8 mouse cellular contexts compared by ENCODE assay signal in the genomic region with DNA sequence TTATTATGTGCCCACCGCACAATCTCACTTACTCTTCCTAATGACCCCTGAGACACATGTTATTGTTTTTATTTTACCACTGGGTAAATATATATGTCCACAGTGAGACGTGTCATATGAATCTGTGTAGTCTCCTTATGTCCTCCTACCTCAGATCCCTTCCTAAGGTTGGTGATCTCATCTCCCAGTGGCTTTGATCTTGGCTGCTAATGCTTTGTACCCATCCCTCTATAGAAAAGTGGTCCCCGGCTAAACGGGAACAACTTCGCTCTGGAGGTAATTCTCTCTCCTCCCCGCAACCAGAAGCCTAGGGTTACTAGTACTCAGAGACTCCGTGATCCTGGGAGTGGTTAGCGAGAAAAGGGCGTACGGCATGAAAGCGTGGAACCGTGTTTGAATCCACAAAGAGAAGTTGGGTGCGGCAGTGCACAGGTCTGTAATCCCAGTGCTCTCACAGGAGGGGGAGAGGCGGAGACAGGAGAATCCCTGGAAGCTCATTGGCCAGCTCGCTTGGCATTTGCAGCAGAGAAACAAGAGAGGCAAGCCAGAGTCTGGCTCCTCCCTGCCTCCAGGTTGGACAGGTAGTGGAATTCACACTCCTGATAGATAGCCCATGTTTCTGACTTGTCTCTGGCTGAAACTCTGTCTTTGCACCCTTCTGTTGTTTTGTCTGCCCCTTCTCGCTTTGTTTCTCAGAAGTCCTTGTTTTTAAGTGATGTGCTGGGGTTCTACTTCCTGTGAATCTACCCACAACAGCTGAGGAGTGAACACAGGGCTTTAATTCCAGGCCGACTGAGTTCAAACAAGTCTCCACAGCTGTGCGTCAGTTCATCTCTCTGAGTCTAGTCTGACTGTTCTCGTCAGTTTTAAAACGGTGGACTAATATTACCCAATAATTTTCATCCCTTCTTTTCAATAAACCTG. TPM values are rescaled to one million over a fixed set of nuclear protein-coding genes. Genes with fewer than 3 reads are reported as not detected.
A peak's percentile ranks its signal among the peaks of the same experiment; 100 is the strongest.
DNase-seq lines count a peak whose midpoint lies in the region; ATAC-seq and TF ChIP-seq lines count a peak whose summit lies in the region.

No protein-coding gene starts in this region.

- no peak overlapping the region for H3K4me3 ChIP-seq in spleen, adult 2 months (ENCODE audit: extremely low read depth, insufficient read depth, insufficient read length)
- H3K4me3 ChIP-seq in hindbrain, postnatal 0 days (ENCODE audit: low read length): peak overlapping the region; percentile 19
- 0 out of 2 replicates have a peak overlapping the region, but pooled peaks have one; percentile 11 for H3K4me3 ChIP-seq in liver, embryonic 12.5 days

- no peak for TF ChIP-seq POLR2A in spleen, adult 2 months (IDR thresholded peaks at IDR 0.05; ENCODE audit: low read depth, low read length)

- H3K9me3 ChIP-seq in hindbrain, postnatal 0 days (ENCODE audit: low read length): no peaks in the 10 kb centered on the region
- H3K9me3 ChIP-seq in liver, embryonic 12.5 days (replicated peaks): no peaks in the 10 kb centered on the region

- peak overlapping the region; percentile 41; the same call in 1 of the 2 replicates for H3K9ac ChIP-seq in hindbrain, postnatal 0 days (replicated peaks; ENCODE audit: low read length)
- no peak overlapping the region for H3K9ac ChIP-seq in liver, embryonic 12.5 days

- H3K27ac ChIP-seq in spleen, adult 2 months (ENCODE audit: insufficient read depth, low read length): peak overlapping the region; percentile 44; the same call in 1 of the 2 replicates
- H3K27ac ChIP-seq in hindbrain, postnatal 0 days: peak overlapping the region; percentile 54
- H3K27ac ChIP-seq in liver, embryonic 12.5 days: no peak overlapping the region

- ATAC-seq in hindbrain, postnatal 0 days: peak; percentile 73
- no peak for ATAC-seq in liver, embryonic 12.5 days

- DNase-seq in spleen, adult 2 months (ENCODE audit: low read depth in 1 of 2, low spot score in 2 of 2): no peak
- DNase-seq in spleen, postnatal 14 days (ENCODE audit: low spot score in 2 of 2): no peak
- DNase-seq in embryo, embryonic 10 days (ENCODE audit: low spot score): peak; percentile 73
- peak; percentile 75 for DNase-seq in hindbrain, postnatal 0 days (ENCODE audit: low spot score)
- DNase-seq in neural tube, embryonic 10.5 days (ENCODE audit: extremely low spot score, low spot score): peak; percentile 53
- DNase-seq in adrenal gland, postnatal 14 days: no peak
- DNase-seq in layer of hippocampus, postnatal 14 days (ENCODE audit: low spot score in 2 of 2): no peak

- no peaks in the 10 kb centered on the region for H3K27me3 ChIP-seq in spleen, adult 2 months (ENCODE audit: control insufficient read depth, insufficient read depth, low read length)
- H3K27me3 ChIP-seq in hindbrain, postnatal 0 days (ENCODE audit: insufficient read depth, low read length): no peaks in the 10 kb centered on the region
- H3K27me3 ChIP-seq in liver, embryonic 12.5 days (replicated peaks): peaks cover 34% of the 10 kb centered on the region

- 54% methylated on average over 20 of the region's 20 CpGs for WGBS in spleen, adult 2 months
- 14% methylated on average over 20 of the region's 20 CpGs for WGBS in hindbrain, postnatal 0 days
- whole genome bisulfite sequencing in liver, embryonic 12.5 days (ENCODE audit: insufficient replicate concordance): 18% methylated on average over 20 of the region's 20 CpGs

- H3K4me1 ChIP-seq in spleen, adult 2 months (ENCODE audit: control insufficient read depth, insufficient read depth, insufficient read length): peaks cover 12% of the 10 kb centered on the region; the same call in 1 of the 2 replicates
- peaks cover 9% of the 10 kb centered on the region for H3K4me1 ChIP-seq in hindbrain, postnatal 0 days (ENCODE audit: insufficient read depth, low read length)
- peaks cover 32% of the 10 kb centered on the region for H3K4me1 ChIP-seq in liver, embryonic 12.5 days

- peak overlapping the region; percentile 54 for H3K4me2 ChIP-seq in hindbrain, postnatal 0 days (ENCODE audit: low read depth, low read length)
- H3K4me2 ChIP-seq in liver, embryonic 12.5 days: peak overlapping the region; percentile 40

- H3K36me3 ChIP-seq in spleen, adult 2 months (ENCODE audit: control insufficient read depth, insufficient read depth, low read length): no peaks in the 10 kb centered on the region
- no peaks in the 10 kb centered on the region for H3K36me3 ChIP-seq in hindbrain, postnatal 0 days (ENCODE audit: insufficient read depth, low read length)
- no peaks in the 10 kb centered on the region for H3K36me3 ChIP-seq in liver, embryonic 12.5 days

- no peak for TF ChIP-seq CTCF in spleen, adult 2 months (IDR thresholded peaks at IDR 0.05; ENCODE audit: extremely low read depth, insufficient read depth, insufficient read length, insufficient replicate concordance)
- no peak for TF ChIP-seq CTCF in hindbrain, postnatal 0 days (IDR thresholded peaks at IDR 0.05; ENCODE audit: low read depth)

RNA-seq across cellular contexts. Expression of gene Itpkb, which starts 16.5 kb away (rescaled TPM):
- polyA plus RNA-seq in spleen, adult 2 months (2012; rRNA removed): 22.9 and 24.7 TPM in 2 replicates
- total RNA-seq in hindbrain, postnatal 0 days (2014; rRNA removed): 16.9 and 19.0 TPM in 2 replicates
- polyA plus RNA-seq in hindbrain, postnatal 0 days (2015; fragmentation: Nextera tagmentation; extraction: Ambion mirVana): 4.1 and 4.8 TPM in 2 replicates
- polyA plus RNA-seq in liver, embryonic 12.5 days (2016; fragmentation: Nextera tagmentation; extraction: Ambion mirVana): 4.0 and 4.3 TPM in 2 replicates
- 63.9 and 71.4 TPM in 2 replicates for total RNA-seq in adrenal gland, postnatal 14 days (2021)
- total RNA-seq in layer of hippocampus, postnatal 14 days (2021): 10 to 100 TPM; 18.4 to 22.3 TPM

RNA-seq across cellular contexts. Expression of gene Psen2, which starts 50.5 kb away (rescaled TPM):
- 93.6 and 101 TPM in 2 replicates for polyA plus RNA-seq in spleen, adult 2 months (2012; rRNA removed)
- 26.6 and 33.5 TPM in 2 replicates for total RNA-seq in hindbrain, postnatal 0 days (2014; rRNA removed)
- 23.2 and 23.7 TPM in 2 replicates for polyA plus RNA-seq in hindbrain, postnatal 0 days (2015; fragmentation: Nextera tagmentation; extraction: Ambion mirVana)
- 20.9 and 21.3 TPM in 2 replicates for polyA plus RNA-seq in liver, embryonic 12.5 days (2016; fragmentation: Nextera tagmentation; extraction: Ambion mirVana)
- 26.6 and 30.4 TPM in 2 replicates for total RNA-seq in adrenal gland, postnatal 14 days (2021)
- 10 to 100 TPM; 21.7 to 25.0 TPM for total RNA-seq in layer of hippocampus, postnatal 14 days (2021)

Comparison
In these comparisons a context has a peak if more than half of its experiments do, and no peak if none do; other contexts are left out.
1. DNase-seq: peak in embryo, embryonic 10 days (single experiment), hindbrain, postnatal 0 days (single experiment) and neural tube, embryonic 10.5 days (single experiment); none in spleen, adult 2 months (0 of 2), spleen, postnatal 14 days (0 of 2), adrenal gland, postnatal 14 days (single experiment) and layer of hippocampus, postnatal 14 days (0 of 2).